Mouse (Mus musculus) v-Abl transformed pro-B cells (cell line): ENCODE data around the gene Ifi213.
"Not testable (repeated sequence)": the region's sequence is repeated elsewhere in the genome, so short reads cannot be mapped to it uniquely, and the experiment has no call there.

ENCODE experiments used
- in situ Hi-C, 2 experiments: fragments of 400-800 bp; cut with MboI; formaldehyde crosslinking; loops; one replicate each; pipeline ENCODE4 v1.15.1; 2025; ENCODE audit not compliant: unreplicated experiment in 2 of 2

Gene Ifi213

DNA sequence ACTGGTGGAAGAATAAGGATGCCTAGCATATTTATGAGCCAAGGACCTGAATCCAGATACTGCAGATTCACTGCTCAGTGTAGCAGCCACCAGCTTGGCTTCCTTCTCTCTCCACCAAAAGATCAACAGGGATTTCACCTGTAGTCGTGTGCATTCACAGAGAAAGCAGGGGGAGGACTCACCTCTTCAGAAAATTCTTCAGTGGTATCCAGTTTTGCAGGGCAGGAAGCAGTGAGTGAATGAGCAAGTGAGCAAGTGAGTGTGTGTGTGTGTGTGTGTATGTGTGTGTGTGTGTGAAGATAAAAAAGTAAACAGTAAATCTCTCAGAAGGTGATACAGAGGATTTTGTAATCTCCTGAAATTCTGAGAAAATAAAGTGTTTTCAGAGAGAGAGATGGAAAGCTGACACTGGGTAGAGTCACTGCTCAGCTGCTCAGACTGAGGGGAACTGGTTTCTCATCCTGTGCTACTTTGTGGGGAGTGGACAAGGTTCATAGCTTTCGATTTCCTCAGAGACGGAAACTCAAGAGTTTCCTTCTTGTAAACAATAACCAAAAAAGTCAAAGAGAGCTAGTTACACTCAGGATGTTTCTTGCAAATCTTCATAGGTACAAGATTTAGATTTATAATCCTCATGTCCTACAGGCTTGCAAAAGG lies at the start of gene Ifi213:
Ifi213 (minus strand) TSS at position 437 of the 657 bp plus-strand sequence.
- in situ Hi-C loops = loop anchor here (5.0 kb wide), 1 partner anchor 78 kb away; no protein-coding TSS in a partner anchor

GRCm38 (mm10) chr1:173645393-173645792 lies 46.3 kb upstream of the Ifi213 start:
- in situ Hi-C loops = loop anchor here in 1 of 2 experiments (10.0 kb wide), 1 partner anchor 219 kb away; no protein-coding TSS in a partner anchor

DNA sequence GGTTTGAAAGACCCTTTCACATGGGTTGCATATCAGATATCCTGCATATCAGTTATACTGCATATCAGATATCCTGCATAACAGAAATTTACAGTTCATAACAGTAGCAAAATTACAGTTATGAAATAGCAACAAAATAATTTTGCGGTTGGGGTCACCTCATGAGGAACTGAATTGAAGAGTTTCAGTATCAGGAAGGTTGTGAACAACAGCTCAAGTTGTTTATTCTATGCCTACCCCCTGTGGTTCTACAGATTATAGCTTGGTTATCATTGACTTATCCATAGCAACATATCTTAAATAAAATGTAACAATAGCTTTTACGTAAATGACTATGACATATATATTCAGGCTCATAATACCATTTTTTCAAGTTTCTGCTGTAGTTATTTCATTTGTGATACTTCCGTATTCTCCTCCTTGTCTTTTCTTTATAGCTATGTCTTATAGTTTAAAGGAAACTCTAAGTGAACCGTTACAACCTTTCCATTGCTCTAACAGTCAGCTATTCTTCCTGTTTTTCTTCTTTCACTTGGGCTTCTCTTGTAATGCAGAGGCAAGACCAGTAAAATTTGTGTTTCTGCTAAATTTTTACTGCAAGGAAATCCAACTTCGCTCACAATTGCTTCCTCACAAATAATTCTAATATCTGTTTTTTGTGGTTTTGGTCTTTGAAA lies 35.0 kb upstream of the Ifi213 start:
- in situ Hi-C loops = loop anchor here in 1 of 2 experiments (10.0 kb wide), 2 partner anchors 169 to 831 kb away; no protein-coding TSS in a partner anchor

GRCm38 (mm10) chr1:173630622-173631021 lies 31.5 kb upstream of the Ifi213 start, which contains the start of gene Ifi209:
Gene Ifi209 (plus strand): TSS chr1:173630917.
- in situ Hi-C loops = loop anchor here in 1 of 2 experiments (10.0 kb wide), 2 partner anchors 166 to 834 kb away; no protein-coding TSS in a partner anchor

- in situ Hi-C loops = loop anchor here (10.0 kb wide), 2 partner anchors 72 to 92 kb away; partner anchors contain the start of gene Ifi214 (in 1 of the 2)
Observed at GRCm38 (mm10) chr1:173626686-173627085, 27.6 kb upstream of the Ifi213 start.

- in situ Hi-C loops = loop anchor here (10.0 kb wide), 2 partner anchors 69 to 89 kb away; partner anchors contain the start of gene Ifi214 (in 1 of the 2)
Observed at GRCm38 (mm10) chr1:173624052-173624451, 25.0 kb upstream of the Ifi213 start.

- in situ Hi-C loops = loop anchor here (10.0 kb wide), 2 partner anchors 67 to 87 kb away; partner anchors contain the start of gene Ifi214 (in 1 of the 2)
Observed at GRCm38 (mm10) chr1:173622216-173622615, 23.1 kb upstream of the Ifi213 start.

DNA sequence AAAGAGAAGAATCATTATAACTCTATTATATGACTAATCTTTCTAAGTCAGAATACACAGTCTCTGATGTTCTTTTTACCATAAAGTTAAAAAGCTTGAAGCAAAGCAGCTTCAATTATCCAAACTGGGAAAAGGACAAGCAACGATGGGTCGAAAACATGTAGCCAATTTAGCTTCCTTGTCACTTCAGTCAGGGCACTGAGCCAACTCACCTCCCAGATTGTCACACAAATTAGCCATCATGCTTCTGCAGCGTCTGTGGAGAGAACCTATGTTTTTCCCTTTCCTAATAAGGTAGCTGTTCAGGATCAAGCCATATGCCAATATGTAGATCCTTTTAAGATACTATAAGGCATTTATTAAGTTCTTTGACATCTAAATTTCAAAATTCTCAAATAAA lies 11.2 kb upstream of the Ifi213 start:
- in situ Hi-C loops = not testable (repeated sequence)

DNA sequence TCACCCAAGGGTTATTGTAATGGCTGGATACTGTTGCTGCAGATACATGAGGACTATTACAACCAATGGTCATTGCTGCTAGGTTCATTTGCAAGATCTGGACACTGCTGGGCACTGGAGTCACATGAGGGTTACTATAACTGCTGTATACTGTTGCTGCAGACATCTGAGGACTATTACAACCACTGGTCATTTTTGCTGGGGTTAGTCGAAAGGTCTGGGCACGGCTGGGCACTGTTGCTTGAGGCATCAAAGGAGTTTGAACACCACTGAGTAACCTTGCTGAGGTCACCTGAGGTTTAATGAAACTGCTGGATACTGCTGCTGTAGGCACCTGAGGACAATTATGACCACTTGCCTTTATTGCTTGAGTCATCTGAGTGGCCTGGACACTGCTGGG lies 9.4 kb downstream of the Ifi213 start:
- in situ Hi-C loops = not testable (repeated sequence)

GRCm38 (mm10) chr1:173579921-173580585 lies 19.0 kb downstream of the Ifi213 start:
- in situ Hi-C loops = no loop called here

DNA sequence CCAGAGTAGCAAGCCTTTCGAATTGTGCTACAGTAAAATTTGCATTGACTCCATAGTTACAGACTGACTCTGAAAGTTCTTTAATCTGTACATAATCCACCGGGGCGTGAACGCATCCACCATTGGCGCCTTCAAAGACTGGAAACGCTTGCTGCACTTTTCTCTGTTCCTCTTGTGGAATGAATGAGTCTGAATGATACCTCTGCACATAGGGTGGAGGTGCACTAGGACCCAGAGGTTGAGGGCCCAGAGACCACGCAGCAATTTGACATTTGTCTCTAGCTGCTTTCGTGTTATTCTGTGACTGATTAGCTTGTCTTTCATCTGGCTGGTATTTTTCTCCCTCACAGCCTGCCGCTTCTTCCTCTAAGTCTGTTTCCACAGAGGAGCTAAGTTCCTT lies 20.0 kb downstream of the Ifi213 start:
- in situ Hi-C loops = no loop called here

- in situ Hi-C loops = loop anchor here in 1 of 2 experiments (10.0 kb wide), 1 partner anchor 74 kb away; no protein-coding TSS in a partner anchor
Observed at GRCm38 (mm10) chr1:173550491-173551050, 48.5 kb downstream of the Ifi213 start.

DNA sequence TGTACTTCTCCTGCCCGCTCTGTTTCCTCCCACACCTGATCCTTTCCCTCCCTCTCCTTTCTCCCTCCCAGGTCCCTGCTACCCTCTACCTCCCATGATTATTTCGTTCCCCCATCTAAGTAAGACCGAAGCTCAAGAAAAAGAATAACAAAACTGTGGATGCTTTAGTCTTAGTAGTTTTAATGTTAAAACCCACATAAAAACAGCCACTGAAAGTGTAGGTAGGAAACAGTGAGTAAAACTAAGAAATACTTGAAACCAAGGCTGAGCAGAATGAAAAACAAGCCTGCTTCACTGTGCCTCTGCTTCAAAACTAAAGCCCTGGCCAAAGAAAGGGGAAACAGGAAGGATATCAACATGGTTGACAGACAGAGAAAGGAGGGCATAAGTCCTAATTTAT lies 50.3 kb downstream of the Ifi213 start:
- in situ Hi-C loops = not testable (repeated sequence)

DNA sequence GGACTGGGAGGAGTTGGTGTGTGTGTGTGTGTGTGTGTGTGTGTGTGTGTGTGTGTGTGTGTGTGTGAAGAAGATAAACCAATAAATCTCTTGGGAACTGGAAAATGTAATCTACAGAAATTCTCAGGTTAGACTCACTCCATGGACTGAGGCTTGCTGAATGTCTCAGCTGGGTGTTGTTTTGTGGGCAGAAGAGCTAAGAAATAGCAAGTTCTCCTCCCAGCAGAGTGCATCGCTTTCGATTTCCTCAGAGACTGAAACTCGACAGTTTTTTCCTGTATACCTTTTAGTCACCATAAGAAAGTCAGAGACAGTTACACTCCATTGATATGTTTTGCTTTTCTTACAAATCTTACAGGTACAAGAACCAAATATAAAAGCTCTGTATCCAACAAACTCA lies 63.3 kb downstream of the Ifi213 start, which contains the start of gene Ifi214:
Ifi214 (minus strand) TSS at position 167 of the 400 bp plus-strand sequence.
- in situ Hi-C loops = loop anchor here (5.0 to 10.0 kb wide), 2 partner anchors 89 to 102 kb away; no protein-coding TSS in a partner anchor

DNA sequence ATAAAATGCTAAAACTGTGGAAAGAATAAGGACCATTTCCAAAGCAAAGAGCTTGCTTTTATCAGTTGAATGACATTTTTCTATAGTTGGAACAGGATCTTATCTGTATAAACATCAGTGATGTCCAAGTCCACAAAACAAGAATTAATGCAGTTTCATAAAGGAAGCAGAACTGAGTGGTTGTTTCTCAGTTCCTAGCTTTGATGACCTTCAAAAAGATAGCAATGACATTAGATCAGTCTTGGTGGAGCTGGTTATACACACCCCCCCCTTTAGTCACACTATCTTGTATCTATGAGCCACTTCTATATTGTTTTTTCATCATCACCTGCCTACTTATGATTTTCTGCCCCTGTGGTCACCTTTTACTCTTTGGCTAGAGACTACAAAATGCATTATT lies 77.6 kb downstream of the Ifi213 start:
- in situ Hi-C loops = loop anchor here (5.0 to 10.0 kb wide), 2 partner anchors 57 to 59 kb away; no protein-coding TSS in a partner anchor
